Mouse (Mus musculus) C2C12 (cell line): ENCODE measurements at regions not wholly inside any gene's neighbourhood (a gene's known extent, or its start where the extent isn't known, plus 50 kb on each side); places are given as distances from the start of the nearest gene placed in this dataset.

ENCODE experiments used
- H3K27me3 ChIP-seq: one replicate; pipeline ENCODE4 v1.6.1; 2011; ENCODE audit not compliant: control insufficient read depth, insufficient read depth, insufficient read length
- H3K36me3 ChIP-seq: one replicate; pipeline ENCODE4 v1.6.1; 2011; ENCODE audit not compliant: control insufficient read depth, insufficient read depth
- H3K4me3 ChIP-seq: one replicate; pipeline ENCODE4 v1.5.1; 2011; ENCODE audit warnings: mild to moderate bottlenecking, control low read depth; ENCODE audit not compliant: poor library complexity, insufficient read depth, severe bottlenecking
- H3K79me2 ChIP-seq: one replicate; pipeline ENCODE4 v1.6.1; 2011; ENCODE audit not compliant: control insufficient read depth, insufficient read depth
- H3K79me3 ChIP-seq: one replicate; pipeline ENCODE4 v1.6.1; 2011; ENCODE audit warnings: low read depth, control low read depth
- H3ac ChIP-seq: one replicate; pipeline ENCODE3; 2011; ENCODE audit warnings: low read depth; ENCODE audit not compliant: control insufficient read depth, insufficient read length
- CEBPB ChIP-seq: IDR thresholded peaks from one replicate; pipeline ENCODE4 v1.6.1; 2011; ENCODE audit warnings: low read depth, mild to moderate bottlenecking, control low read depth, moderate library complexity
- CTCF ChIP-seq: IDR thresholded peaks from one replicate; pipeline ENCODE4 v1.5.1; 2011; ENCODE audit not compliant: control insufficient read depth, insufficient read depth, insufficient read length
- FOSL1 ChIP-seq: IDR thresholded peaks from one replicate; pipeline ENCODE4 v1.8.0; 2011; ENCODE audit warnings: mild to moderate bottlenecking, low read length; ENCODE audit not compliant: poor library complexity, insufficient read depth, severe bottlenecking
- MAX ChIP-seq: IDR thresholded peaks from one replicate; pipeline ENCODE4 v1.6.1; 2011; ENCODE audit warnings: mild to moderate bottlenecking, control low read depth
- MYOD1 ChIP-seq: IDR thresholded peaks from one replicate; pipeline ENCODE4 v1.6.1; 2011; ENCODE audit warnings: low read depth; ENCODE audit not compliant: control insufficient read depth, insufficient read length
- MYOG ChIP-seq: IDR thresholded peaks from one replicate; pipeline ENCODE4 v1.6.1; 2011; ENCODE audit not compliant: control insufficient read depth, insufficient read length; ENCODE audit errors: extremely low read depth
- USF1 ChIP-seq: IDR thresholded peaks from one replicate; pipeline ENCODE4 v1.6.1; 2011; ENCODE audit warnings: low read depth, mild to moderate bottlenecking, control low read depth, moderate library complexity

- Histone ChIP-seq H3K4me3 (no peak overlapping the region), H3K27me3 (no peaks in the 10 kb centered on the region), H3K79me2 (no peaks in the 10 kb centered on the region), H3K79me3 (no peaks in the 10 kb centered on the region), H3K36me3 (no peaks in the 10 kb centered on the region), H3ac (no peak overlapping the region)
- TF ChIP-seq CTCF (peak; percentile 13), FOSL1 (no peak)
Observed at GRCm38 (mm10) chr7:68976813-68977752, 228.0 kb upstream of the Arrdc4 start.

DNA sequence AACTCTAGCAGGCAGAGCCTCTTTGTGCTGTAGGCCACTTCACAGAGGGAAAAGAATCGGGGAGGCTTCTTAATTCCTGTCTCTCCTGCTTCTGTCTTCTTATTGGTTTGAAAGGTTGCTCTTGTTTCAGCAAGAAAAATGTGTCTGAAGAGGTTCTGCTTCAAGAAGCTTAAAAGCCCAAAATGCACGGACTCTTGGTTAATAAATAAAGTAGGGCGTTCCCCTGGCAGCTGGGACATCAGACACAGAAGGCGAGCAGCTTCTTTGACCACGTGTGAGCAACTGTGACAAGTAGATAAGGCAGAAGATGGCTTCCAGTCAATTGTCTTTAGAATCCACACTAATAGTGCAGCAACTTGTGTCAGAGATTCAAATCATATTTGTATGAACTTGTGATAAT is 226.9 kb upstream of the Arrdc4 start:
- H3K27me3 ChIP-seq: no peaks in the 10 kb centered on the region
- H3K79me2 ChIP-seq: no peaks in the 10 kb centered on the region
- no peak overlapping the region for H3ac ChIP-seq
- H3K36me3 ChIP-seq: no peaks in the 10 kb centered on the region
- no peak overlapping the region for H3K4me3 ChIP-seq
- TF ChIP-seq CEBPB (no peak), CTCF (no peak), MAX (no peak), MYOG (no peak), USF1 (no peak), MYOD1 (no peak), FOSL1 (no peak)
- H3K79me3 ChIP-seq: no peaks in the 10 kb centered on the region

GRCm38 (mm10) chr7:68975580-68975894 is 226.5 kb upstream of the Arrdc4 start:
- Histone ChIP-seq H3ac (no peak overlapping the region), H3K27me3 (no peaks in the 10 kb centered on the region), H3K4me3 (no peak overlapping the region), H3K79me2 (no peaks in the 10 kb centered on the region), H3K36me3 (no peaks in the 10 kb centered on the region), H3K79me3 (no peaks in the 10 kb centered on the region)
- TF ChIP-seq CTCF: no peak
- no peak for TF ChIP-seq MYOD1
- no peak for TF ChIP-seq USF1

DNA sequence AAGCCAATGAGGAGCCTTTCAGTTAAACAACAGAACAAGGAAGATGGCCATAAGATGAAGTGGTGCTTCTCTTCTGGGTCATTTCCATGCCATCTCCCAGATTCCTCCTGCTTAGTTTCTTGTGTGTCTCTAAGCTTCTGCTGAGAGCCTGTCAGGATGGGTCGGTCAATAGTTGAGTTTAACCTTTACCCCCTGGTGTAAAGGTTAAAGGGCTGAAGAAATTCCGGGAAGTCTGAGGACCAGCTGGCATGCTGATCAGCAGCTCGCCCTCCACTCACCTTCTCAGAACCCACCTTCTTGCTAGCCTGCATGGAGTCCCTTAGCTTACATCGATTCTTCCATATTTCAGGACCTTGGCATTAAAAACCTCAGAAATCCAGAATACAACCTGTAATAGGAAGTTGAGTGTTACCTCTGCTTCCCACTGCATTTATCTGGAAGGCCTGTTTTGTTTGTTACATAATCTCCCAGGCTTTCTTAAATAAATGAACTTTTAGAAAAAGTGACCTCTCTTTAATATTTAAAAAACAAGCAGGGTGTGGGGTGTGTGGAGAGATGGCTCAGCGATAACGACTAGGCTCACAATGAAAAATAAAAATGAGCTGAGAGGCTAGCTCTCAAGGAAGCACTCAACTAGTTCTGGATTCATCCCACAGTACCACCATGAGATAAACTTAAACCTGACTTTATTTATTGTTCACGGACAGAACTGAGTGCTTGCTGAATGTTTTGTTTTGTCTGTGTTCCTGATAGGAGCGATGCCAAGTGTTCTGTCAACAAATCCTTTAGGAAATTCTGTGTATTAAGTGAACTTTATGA is 225.9 kb upstream of the Arrdc4 start:
- Histone ChIP-seq H3ac (no peak overlapping the region), H3K79me3 (no peaks in the 10 kb centered on the region), H3K36me3 (no peaks in the 10 kb centered on the region), H3K79me2 (no peaks in the 10 kb centered on the region), H3K4me3 (no peak overlapping the region), H3K27me3 (no peaks in the 10 kb centered on the region)
- no peak for TF ChIP-seq USF1

GRCm38 (mm10) chr7:68945886-68946863 is 197.1 kb upstream of the Arrdc4 start:
- TF ChIP-seq CTCF (no peak), CEBPB (no peak), MAX (no peak), FOSL1 (no peak), MYOD1 (no peak), MYOG (no peak), USF1 (no peak)
- Histone ChIP-seq H3ac (no peak overlapping the region), H3K36me3 (no peaks in the 10 kb centered on the region), H3K27me3 (no peaks in the 10 kb centered on the region), H3K79me2 (no peaks in the 10 kb centered on the region), H3K79me3 (no peaks in the 10 kb centered on the region), H3K4me3 (no peak overlapping the region)
